In genomic region chr11:97669829-97670228, GRCm38 (mm10) we compare ENCODE assay signal across 9 mouse cellular contexts. TPM values are rescaled to one million over a fixed set of nuclear protein-coding genes. Genes with fewer than 3 reads are reported as not detected.
A peak's percentile ranks its signal among the peaks of the same experiment; 100 is the strongest.
DNase-seq lines count a peak whose midpoint lies in the region; ATAC-seq and TF ChIP-seq lines count a peak whose summit lies in the region.
"Had no signal": no experiment of that assay in that cellular context is flagged by ENCODE, and none has a peak within 500 bp of the region (broad histone marks: within the 10 kb centered on the region; RNA-seq: fewer than 3 reads in every experiment).

No protein-coding gene starts in this region.

- peaks cover 29% of the 10 kb centered on the region for H3K36me3 ChIP-seq in forebrain, embryonic 16.5 days (ENCODE audit: control insufficient read depth, insufficient read depth)
- H3K36me3 ChIP-seq in intestine, postnatal 0 days (ENCODE audit: control insufficient read depth, insufficient read depth) = peaks cover 75% of the 10 kb centered on the region

- H3K9ac ChIP-seq in forebrain, embryonic 16.5 days (replicated peaks; ENCODE audit: low read depth, low read length) = no peak overlapping the region
- H3K9ac ChIP-seq in intestine, postnatal 0 days (ENCODE audit: low read depth, low read length) = no peak overlapping the region

- WGBS in forebrain, embryonic 16.5 days = 23% methylated on average over 6 of the region's 6 CpGs
- 30% methylated on average over 6 of the region's 6 CpGs for WGBS in intestine, postnatal 0 days

- no peak for DNase-seq in frontal cortex, postnatal 25 days (ENCODE audit: low spot score in 2 of 2)
- peak; percentile 51 for DNase-seq in MN1 (ENCODE audit: low spot score)
- DNase-seq in retina, embryonic 14.5 days (ENCODE audit: low spot score) = peak; percentile 69
- no peak for DNase-seq in spleen, adult 12 weeks (ENCODE audit: low spot score)
- no peak for DNase-seq in ovary, postnatal 36 days (ENCODE audit: low spot score)

- H3K27me3 ChIP-seq in forebrain, embryonic 16.5 days (replicated peaks; ENCODE audit: control insufficient read depth, insufficient read depth, low read length) = no peaks in the 10 kb centered on the region
- H3K27me3 ChIP-seq in intestine, postnatal 0 days (replicated peaks; ENCODE audit: control insufficient read depth, insufficient read depth, low read length) = no peaks in the 10 kb centered on the region
- H3K27me3 ChIP-seq: neural tube, embryonic 12.5 days had no signal

- peaks cover 23% of the 10 kb centered on the region for H3K4me1 ChIP-seq in forebrain, embryonic 16.5 days (replicated peaks; ENCODE audit: control insufficient read depth, insufficient read depth, low read length)
- H3K4me1 ChIP-seq in intestine, postnatal 0 days (replicated peaks; ENCODE audit: control insufficient read depth, insufficient read depth, low read length) = no peaks in the 10 kb centered on the region

- no peak overlapping the region for H3K4me3 ChIP-seq in forebrain, embryonic 16.5 days (replicated peaks; ENCODE audit: low read length)
- no peak overlapping the region for H3K4me3 ChIP-seq in intestine, postnatal 0 days (ENCODE audit: low read depth, low read length)
- H3K4me3 ChIP-seq: neural tube, embryonic 12.5 days had no signal

- H3K4me2 ChIP-seq in forebrain, embryonic 16.5 days (ENCODE audit: low read length) = no peak overlapping the region
- no peak overlapping the region for H3K4me2 ChIP-seq in intestine, postnatal 0 days (replicated peaks; ENCODE audit: low read depth)
- H3K4me2 ChIP-seq: neural tube, embryonic 12.5 days had no signal

- no peak overlapping the region; the same call in 1 of the 2 replicates for H3K27ac ChIP-seq in forebrain, embryonic 16.5 days (ENCODE audit: low read length)
- 0 out of 2 replicates have a peak overlapping the region, but pooled peaks have one; percentile 4 for H3K27ac ChIP-seq in intestine, postnatal 0 days (ENCODE audit: low read depth, low read length)
- H3K27ac ChIP-seq: neural tube, embryonic 12.5 days had no signal

- H3K9me3 ChIP-seq in forebrain, embryonic 16.5 days (ENCODE audit: control insufficient read depth, low read length) = no peaks in the 10 kb centered on the region
- no peaks in the 10 kb centered on the region for H3K9me3 ChIP-seq in intestine, postnatal 0 days (ENCODE audit: control insufficient read depth)
- H3K9me3 ChIP-seq: neural tube, embryonic 12.5 days had no signal

- peak; percentile 20; the same call in 1 of the 2 replicates for ATAC-seq in frontal cortex, adult (ENCODE audit: low TSS enrichment)
- peak; percentile 18 for ATAC-seq in forebrain, embryonic 16.5 days
- no peak for ATAC-seq in intestine, postnatal 0 days

- TF ChIP-seq CTCF in intestine, postnatal 0 days (IDR thresholded peaks at IDR 0.05; ENCODE audit: low read depth) = no peak

RNA-seq across cellular contexts. Expression of gene Mllt6, which starts 6.6 kb away (rescaled TPM):
- polyA plus RNA-seq in forebrain, embryonic 16.5 days (2015; fragmentation: Nextera tagmentation; extraction: Ambion mirVana) = 4.2 and 5.1 TPM in 2 replicates
- polyA plus RNA-seq in intestine, postnatal 0 days (2015; fragmentation: Nextera tagmentation; extraction: Ambion mirVana) = 1.4 and 1.6 TPM in 2 replicates

RNA-seq across cellular contexts. Expression of gene Cisd3, which starts 15.8 kb away (rescaled TPM):
- 14.6 and 15.4 TPM in 2 replicates for polyA plus RNA-seq in forebrain, embryonic 16.5 days (2015; fragmentation: Nextera tagmentation; extraction: Ambion mirVana)
- 122 and 123 TPM in 2 replicates for polyA plus RNA-seq in intestine, postnatal 0 days (2015; fragmentation: Nextera tagmentation; extraction: Ambion mirVana)

RNA-seq across cellular contexts. Expression of gene Pcgf2, which starts 30.5 kb away (rescaled TPM):
- 14.8 and 19.8 TPM in 2 replicates for polyA plus RNA-seq in forebrain, embryonic 16.5 days (2015; fragmentation: Nextera tagmentation; extraction: Ambion mirVana)
- 7.9 and 8.9 TPM in 2 replicates for polyA plus RNA-seq in intestine, postnatal 0 days (2015; fragmentation: Nextera tagmentation; extraction: Ambion mirVana)

RNA-seq across cellular contexts. Expression of gene Psmb3, which starts 33.4 kb away (rescaled TPM):
- 403 and 431 TPM in 2 replicates for polyA plus RNA-seq in forebrain, embryonic 16.5 days (2015; fragmentation: Nextera tagmentation; extraction: Ambion mirVana)
- 391 and 439 TPM in 2 replicates for polyA plus RNA-seq in intestine, postnatal 0 days (2015; fragmentation: Nextera tagmentation; extraction: Ambion mirVana)

RNA-seq across cellular contexts. Expression of gene Epop, which starts 40.3 kb away (rescaled TPM):
- 2.1 and 2.6 TPM in 2 replicates for polyA plus RNA-seq in forebrain, embryonic 16.5 days (2015; fragmentation: Nextera tagmentation; extraction: Ambion mirVana)
- polyA plus RNA-seq in intestine, postnatal 0 days (2015; fragmentation: Nextera tagmentation; extraction: Ambion mirVana) = 1.1 and 1.3 TPM in 2 replicates

Comparison
In these comparisons a context has a peak if more than half of its experiments do, and no peak if none do; other contexts are left out.
1. DNase-seq: peak in MN1 (single experiment) and retina, embryonic 14.5 days (single experiment); none in frontal cortex, postnatal 25 days (0 of 2), spleen, adult 12 weeks (single experiment) and ovary, postnatal 36 days (single experiment).